Mouse (Mus musculus): ENCODE measurements around the gene Tpm3-rs7.

DNA sequence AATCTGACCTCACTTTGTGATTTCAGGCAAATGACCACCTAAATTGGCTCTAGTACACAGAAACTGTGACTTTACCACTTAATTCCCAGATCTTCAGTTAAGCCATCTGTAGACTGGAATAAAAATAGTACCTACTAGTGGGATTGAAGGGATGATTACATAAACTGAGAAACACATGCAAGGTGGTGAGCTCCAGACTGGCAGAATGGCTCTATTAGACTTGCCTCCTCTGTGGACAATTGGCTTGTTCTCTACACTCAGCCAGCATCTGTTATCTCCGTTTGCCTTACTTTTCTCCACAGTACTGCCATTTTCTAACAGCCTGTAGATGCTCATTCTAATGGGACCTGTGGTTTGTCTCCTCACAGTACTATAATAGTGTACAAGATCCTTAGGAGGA, 49.0 kb downstream of the Tpm3-rs7 start:
- TF ChIP-seq CTCF (IDR thresholded peaks at IDR 0.05; ENCODE audit: control insufficient read depth, insufficient read depth, insufficient read length), result no peak
- TF ChIP-seq USF1 (IDR thresholded peaks at IDR 0.05; ENCODE audit: low read depth), result no peak
- no peak for TF ChIP-seq MYOG (IDR thresholded peaks at IDR 0.05; ENCODE audit: control insufficient read depth, extremely low read depth, insufficient read length)
- no peak for TF ChIP-seq CEBPB (IDR thresholded peaks at IDR 0.05; ENCODE audit: low read depth)
- TF ChIP-seq MAX (IDR thresholded peaks at IDR 0.05), result no peak
- TF ChIP-seq MYOD1 (IDR thresholded peaks at IDR 0.05; ENCODE audit: control insufficient read depth, insufficient read length, low read depth), result no peak

Data from C2C12 (cell line).